Mouse (Mus musculus): ENCODE measurements around the gene Ldlrad3.

Gene Ldlrad3

DNA sequence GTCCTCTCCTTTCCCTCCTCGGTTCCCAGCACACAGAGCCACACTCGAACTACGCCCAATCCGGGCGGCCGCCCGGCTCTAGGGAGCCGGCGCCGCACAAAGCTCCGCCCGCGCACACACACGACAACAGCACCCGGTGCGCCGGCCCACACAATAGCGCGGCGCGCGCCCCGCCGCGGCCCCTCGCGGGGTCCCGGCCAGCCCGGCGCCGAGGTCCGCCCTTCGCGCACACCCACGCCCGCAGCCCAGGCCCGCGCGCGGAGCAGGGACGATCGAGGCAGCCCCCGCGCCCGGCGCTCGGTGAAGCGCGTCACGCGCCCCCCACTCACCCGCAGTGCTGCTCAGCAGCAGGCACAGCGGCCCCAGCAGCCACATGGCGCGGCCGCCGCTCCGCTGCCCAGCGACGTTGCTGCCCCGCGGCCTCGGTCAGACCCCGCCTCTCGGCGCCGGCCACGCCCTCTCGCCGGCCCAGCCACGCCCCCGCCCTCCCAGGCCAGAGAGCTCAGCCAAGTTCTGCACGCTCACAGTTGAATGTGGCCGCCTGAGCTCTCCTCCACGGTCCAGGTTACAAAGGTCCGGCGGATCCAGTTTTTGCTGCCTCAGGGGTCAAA is at the start of gene Ldlrad3:
Gene Ldlrad3 (minus strand): TSS at position 435 of the 611 bp plus-strand sequence.
- DNase-seq, result peak; percentile 97

- peak; percentile 29 for DNase-seq
These were observed 45.3 kb upstream of the Ldlrad3 start for GRCm38 (mm10) chr2:102231470-102231869.

DNA sequence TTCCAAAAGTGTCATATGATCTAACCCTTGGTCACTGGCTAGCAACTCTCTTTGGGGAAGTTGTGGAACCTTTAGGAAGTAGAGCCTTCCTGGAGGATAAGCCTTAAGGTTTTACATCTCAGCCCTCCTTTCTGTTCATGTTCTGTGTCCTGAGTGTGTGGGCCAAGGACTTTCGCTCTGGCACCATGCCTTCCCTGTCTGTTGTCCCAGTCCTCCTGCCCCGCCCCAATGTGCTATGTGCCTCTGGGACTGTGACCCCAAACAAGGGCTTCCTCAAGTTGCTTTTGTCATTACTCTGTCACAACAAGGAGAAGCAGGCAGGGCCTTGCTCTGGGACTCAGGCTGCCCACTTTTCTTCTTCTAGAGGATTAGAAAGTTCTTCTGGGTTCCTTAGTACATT is 42.9 kb upstream of the Ldlrad3 start:
- DNase-seq, result no peak

DNA sequence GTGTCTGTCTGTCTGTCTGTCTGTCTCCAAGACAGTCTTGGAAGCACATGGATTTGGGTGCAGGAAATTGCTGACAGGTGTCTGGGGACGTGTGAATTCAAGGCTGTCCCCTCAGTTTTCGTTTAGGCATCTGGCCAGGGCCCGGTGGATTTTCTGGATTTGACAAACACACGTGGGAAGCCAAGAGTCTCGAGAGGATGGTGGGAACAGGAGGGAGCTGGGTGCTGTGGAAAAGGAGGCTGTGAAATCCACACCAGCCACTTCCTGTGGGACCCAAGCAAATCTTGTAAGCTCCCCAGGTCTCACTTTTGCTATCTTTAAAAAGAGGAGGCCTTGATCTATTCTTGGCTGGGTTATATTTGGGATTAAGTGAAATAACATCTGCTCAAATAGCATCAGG is 42.1 kb upstream of the Ldlrad3 start:
- DNase-seq, result no peak

DNA sequence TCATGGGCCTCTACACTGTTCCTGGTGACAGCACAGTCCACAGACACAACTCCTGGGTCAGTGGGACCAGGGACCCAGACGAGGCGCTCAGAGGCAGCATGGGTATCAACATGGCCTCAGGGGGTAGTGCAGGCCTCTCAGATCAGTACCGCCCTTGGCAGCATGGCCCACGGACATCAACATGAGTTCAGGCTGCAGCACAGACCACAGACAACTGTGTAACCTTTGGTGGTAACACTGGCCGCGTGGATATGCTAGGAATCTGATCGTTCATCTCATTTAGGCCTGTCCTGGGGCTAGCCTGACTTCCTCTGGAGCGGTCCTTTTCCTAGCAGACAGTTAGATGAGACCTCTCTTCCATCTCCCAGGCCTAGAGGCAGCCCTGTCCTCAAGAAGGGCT is 41.7 kb upstream of the Ldlrad3 start:
- DNase-seq, result no peak

- no peak for DNase-seq
These were observed 40.1 kb upstream of the Ldlrad3 start for GRCm38 (mm10) chr2:102226274-102226673.

- DNase-seq, result no peak
These were observed 37.4 kb upstream of the Ldlrad3 start for GRCm38 (mm10) chr2:102223355-102224128.

GRCm38 (mm10) chr2:102222749-102223148 is 36.6 kb upstream of the Ldlrad3 start:
- no peak for DNase-seq

GRCm38 (mm10) chr2:102216817-102217216 is 30.6 kb upstream of the Ldlrad3 start:
- DNase-seq, result no peak

DNA sequence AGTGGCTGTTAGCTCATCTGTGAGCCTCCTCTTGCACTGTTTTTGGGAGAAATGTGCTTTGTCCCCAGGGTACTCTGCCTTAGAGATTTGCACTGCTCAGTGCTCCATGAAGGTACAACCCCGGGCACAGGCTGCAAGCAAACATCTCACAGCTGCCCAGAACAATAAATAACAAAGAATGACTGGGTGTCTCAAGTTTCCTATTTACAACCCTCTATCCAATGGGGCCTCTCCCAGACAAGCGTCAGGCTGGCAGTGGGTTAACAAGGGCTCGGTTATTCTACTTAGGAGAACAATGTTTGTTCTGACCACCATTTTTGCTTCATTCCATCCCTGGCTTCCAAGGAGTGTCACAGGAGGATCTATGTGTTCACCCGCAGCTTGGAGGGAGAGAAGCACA is 25.9 kb upstream of the Ldlrad3 start:
- DNase-seq, result no peak

- DNase-seq, result no peak
These were observed 19.7 kb upstream of the Ldlrad3 start for GRCm38 (mm10) chr2:102205672-102206399.

GRCm38 (mm10) chr2:102203478-102203877 is 17.3 kb upstream of the Ldlrad3 start:
- no peak for DNase-seq

GRCm38 (mm10) chr2:102202211-102202770 is 16.1 kb upstream of the Ldlrad3 start:
- DNase-seq, result no peak

- DNase-seq, result peak; percentile 59
These were observed 15.2 kb upstream of the Ldlrad3 start for GRCm38 (mm10) chr2:102201198-102201948.

GRCm38 (mm10) chr2:102197332-102197731 is 11.1 kb upstream of the Ldlrad3 start:
- DNase-seq, result peak; percentile 71

- DNase-seq, result peak; percentile 31
These were observed 10.5 kb upstream of the Ldlrad3 start for GRCm38 (mm10) chr2:102196709-102197108.

GRCm38 (mm10) chr2:102195494-102195893 is 9.3 kb upstream of the Ldlrad3 start:
- no peak for DNase-seq

DNA sequence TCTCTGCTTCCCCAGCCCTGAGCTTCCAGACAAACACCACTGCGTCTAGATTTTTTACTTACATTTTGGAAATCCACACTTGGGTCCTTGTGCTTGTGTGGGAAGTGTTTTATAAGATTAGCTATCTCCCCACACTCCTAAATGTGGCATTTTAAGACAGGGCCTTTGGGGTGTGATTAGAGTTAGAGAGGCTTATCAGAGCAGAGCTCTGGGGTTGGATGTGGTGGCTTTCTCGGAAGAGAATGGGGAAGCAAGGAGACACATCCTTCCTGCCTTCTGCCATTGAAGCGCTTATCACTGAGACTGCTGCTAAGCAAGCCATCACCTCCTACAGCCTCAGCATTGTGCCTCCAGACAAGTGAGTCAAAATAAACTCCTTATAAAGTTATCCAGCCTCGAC is 8.1 kb upstream of the Ldlrad3 start:
- no peak for DNase-seq

DNA sequence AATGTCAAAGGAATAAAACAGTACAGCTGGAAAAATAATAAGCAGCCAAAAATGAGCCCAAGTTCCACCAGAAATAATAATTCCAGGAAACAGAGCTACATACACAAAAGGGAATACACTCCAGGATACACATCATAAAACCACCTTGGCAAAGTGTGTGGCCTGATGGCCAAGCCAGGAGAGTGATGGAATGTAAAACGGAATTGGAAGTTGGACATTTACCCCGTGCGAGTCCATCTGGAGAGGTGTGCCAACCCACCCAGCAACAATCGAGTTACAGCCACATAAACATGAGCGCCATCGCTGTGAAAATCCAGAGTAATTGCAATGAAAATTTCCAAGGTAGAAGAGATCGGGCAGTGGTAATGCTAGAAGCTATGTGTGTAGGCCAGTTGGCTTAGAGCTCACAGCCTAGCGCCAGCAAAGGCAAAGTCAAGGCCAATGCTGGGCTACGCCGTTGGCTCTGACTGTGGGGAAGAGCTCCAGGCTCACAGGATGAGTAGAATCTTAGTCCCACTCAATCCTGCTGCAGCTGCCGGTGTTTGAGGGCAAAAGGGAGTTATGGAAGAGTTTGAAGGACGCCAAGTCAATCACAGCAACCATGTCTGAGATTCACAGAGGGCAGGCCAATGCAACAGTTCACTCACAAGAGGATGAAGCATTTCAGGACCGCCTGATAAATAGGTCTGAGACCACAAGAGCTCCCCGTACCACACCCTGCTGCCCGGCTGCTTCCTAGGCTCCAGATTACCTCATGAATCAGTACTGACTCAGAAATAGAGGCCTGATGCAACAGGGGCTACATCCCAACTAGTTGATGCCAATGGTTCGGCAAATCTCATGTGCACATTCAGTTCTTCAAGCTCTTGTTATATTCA is 7.0 kb upstream of the Ldlrad3 start:
- no peak for DNase-seq

- DNase-seq, result peak; percentile 14
These were observed 5.6 kb upstream of the Ldlrad3 start for GRCm38 (mm10) chr2:102191736-102192135.

DNA sequence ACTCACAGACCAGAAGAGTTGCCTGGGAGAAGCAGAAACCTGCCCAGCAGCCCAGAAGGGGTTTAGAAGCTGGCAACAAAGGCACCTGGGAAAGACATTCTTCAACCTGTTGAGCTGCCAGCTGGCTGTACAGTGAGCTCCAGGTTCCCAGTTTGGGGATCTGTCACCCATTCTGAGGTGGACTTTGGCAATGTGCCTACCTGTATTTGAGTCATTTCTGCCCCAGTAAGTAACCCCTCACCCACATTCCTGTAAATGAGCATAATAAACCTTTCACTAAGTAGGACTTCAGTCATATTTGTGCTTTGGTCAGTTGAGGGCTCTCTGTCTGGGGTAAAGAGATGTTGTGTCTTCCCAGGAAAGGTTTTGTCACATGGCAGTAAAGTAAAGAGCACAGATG is 4.8 kb upstream of the Ldlrad3 start:
- DNase-seq, result peak; percentile 38

Measured in kidney, postnatal 14 days (tissue).